Mouse (Mus musculus) heart, adult 11 months (tissue): ENCODE data around the gene Ivns1abp.

Source experiments
- DNase-seq: peaks from one replicate; pipeline ENCODE4 v3.0.0; 2022

The Ivns1abp gene

DNA sequence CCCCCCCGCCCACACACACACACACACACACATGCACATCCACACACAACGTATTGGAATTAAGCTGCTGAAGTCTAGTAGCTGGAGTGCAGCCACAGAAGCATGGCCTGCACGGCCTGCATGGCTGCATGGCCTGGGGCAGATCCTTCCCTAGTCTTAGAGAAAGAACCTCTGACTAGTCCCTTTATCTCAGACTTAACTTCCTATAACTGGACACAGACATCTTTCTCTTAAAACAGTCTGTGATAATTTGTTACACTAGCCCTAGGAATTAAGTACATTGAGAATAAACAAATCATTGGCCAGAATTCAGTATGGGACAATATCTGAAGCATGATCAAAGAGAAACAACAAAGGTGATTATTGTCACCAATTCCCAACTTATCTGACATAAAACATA is 2.0 kb upstream of the Ivns1abp start:
- peak; percentile 40 for DNase-seq

DNA sequence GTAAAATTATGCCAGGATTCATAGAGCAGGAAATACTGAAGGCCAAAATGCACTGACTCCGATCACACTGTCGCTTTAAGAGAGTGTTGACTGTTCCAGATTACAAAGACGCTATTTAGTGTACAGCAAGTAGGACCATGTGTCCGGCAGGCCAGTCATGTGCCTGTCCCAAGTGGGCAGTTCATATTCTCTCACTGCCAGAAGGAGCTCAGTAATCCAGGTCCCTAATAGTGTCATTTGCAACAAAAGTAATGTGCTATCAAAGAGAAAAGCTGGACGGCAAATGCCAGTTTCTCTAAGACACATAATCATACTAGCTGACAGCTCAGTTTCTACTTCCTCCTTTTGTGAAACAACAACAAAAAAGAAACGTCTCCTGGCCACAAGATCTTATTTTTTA is 1.3 kb upstream of the Ivns1abp start:
- peak; percentile 97 for DNase-seq

DNA sequence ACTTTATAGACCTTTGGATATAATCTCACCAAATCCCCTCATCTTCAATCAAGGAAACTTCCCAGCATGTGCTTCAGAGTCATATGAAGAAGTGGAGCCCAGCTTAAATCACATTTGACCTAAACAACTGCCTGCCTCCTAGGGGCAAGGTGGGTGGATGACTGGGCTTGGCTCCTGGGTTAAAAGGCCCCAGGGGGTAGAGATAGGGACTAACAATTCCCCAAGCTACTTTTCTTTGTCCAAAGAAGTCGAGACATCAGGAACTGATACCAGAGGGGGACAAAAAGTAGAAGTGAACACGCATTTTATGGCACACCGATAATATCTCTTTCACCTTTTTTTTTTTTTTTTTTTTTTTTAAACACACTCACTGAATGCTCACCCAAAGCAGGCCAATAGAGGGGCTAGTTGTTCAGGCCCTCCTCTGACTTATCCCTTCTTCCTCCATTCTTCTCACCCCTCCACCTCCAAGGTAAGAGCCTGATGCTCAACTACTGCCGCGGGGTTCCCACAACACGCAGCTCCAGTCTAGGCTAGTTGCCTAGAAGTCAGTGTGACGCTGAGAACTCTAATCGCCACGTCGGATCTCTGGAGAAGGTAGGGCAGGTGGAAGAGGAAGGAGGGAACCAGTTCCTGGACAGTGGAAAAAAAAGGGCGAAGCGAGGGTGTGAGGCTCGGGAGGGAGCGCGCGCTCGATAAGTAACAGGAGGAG is 550 bp upstream of the Ivns1abp start:
- DNase-seq = peak; percentile 95

DNA sequence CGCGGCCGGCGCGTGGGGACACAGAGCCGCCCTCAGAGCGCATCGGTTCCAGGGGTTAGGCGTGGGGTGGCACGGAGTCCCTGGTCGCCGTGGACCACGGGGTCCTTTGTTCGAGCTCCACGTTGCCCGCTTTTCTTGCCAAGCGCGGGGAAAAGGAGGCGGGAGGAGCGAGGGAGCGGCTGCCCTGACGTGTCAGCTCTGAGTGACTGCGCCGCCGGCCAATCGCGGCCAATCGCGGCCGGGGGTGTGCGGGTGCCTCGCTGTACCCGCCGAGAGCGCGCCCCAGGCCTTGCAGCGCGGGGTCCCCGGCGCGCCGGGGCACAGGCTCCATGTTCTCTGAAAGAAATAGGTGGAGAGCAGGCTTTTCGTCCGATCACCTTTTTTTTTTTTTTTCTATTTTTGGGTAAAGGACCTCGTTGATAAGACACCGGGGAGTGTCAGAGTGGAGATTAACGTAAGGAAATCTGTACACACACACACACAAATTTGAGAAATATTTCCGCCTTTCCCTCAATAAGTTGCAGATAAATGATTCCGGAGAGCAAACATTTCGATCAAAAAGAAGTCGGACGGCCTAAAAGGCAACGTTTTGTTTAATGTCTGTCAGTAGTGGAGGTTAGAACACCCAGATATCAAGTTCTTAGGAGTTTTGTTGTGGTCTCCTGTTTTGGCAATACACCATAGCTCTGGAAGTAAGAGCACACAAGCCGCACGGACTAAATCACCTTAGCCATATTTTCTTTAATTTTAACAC is 1.0 kb downstream of the Ivns1abp start:
- DNase-seq = peak; percentile 100

DNA sequence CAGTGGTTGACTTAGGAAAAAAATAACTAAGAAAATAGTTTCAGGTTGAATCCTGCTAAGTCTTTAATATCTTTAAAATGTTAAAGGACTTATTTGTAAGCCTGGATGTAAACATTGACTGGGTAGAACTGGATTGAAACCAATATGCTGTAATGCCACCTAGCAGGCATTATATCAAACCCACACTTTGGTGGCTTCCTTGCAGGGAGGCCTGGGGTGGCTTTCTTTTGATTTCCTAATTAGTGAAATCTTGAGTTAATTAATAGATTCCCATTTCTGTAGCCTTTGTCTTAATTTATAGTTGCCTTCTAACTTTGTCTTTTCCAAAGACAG is 1.6 kb downstream of the Ivns1abp start:
- DNase-seq = peak; percentile 56

DNA sequence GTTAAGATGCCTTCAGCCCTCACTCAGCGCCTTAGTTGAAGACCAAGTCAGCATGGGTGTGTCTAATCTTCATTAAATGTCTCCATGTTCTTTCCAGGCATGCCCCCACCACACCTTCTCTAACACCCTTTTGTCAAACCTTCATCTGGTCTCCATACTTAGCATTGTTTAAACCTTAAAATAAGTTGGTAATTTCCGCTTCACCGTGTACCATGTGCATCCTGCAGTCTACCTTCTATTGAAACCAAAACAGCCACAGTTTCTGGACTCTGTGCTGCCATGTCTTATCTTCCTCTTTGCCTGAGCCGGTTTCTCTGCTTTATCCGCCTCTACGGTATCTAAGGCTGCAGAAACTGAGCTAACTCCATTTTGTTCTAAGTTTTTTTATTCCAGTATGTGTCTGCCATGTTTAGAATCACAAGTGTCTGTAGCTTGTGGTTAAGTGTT is 2.4 kb downstream of the Ivns1abp start:
- peak; percentile 87 for DNase-seq

DNA sequence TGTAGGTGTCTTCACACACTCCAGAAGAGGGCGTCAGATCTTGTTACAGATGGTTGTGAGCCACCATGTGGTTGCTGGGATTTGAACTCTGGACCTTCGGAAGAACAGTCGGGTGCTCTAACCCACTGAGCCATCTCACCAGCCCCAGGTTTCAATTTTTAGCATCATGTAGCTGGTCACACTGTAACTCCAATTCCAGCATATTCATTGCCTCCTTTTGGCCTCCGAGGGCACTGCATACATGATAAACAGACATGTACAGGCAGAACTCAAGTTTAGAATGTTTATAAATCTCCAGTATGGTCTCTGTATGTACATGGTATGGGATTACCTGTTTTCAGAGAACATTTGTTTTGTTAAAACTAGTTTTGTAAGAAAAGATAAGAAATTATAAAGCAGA is 4.0 kb downstream of the Ivns1abp start:
- DNase-seq = peak; percentile 77

DNA sequence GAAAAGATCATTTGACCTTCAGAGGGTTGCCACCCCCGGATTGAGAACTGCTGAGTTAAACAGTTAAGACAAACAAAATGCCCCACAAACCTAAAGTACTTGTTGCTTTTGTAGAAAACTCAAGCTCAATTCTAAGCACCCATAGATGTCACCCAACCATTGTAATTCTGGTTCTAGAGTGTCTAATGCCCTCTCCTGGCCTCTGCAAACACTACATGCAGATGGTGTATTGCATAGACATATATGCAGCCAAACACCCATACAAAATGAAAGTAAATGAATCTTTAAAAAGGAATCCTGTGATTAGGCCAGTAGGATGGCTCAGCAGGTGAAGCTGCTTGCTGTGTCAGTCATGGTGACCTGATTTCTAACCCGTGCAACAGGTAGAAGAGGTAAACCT is 8.6 kb downstream of the Ivns1abp start:
- DNase-seq = peak; percentile 79

DNA sequence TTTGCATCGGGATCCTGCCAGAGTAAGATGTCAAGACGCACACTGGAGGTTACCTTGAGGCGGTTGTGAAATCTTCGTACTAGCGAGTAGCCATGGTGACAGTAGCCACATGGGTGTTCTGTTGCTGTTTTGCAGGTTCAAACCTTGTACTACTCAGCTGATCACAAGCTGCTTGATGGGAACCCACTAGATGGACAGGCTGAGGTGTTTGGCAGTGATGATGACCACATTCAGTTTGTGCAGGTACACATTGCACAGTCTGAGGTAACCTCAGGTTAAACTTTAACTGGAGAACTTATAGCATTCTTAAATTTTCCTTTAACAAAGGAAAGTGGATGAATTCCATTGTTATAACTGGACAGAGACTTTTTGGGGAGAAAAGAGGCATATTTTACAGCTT is 11.7 kb downstream of the Ivns1abp start:
- peak; percentile 68 for DNase-seq

DNA sequence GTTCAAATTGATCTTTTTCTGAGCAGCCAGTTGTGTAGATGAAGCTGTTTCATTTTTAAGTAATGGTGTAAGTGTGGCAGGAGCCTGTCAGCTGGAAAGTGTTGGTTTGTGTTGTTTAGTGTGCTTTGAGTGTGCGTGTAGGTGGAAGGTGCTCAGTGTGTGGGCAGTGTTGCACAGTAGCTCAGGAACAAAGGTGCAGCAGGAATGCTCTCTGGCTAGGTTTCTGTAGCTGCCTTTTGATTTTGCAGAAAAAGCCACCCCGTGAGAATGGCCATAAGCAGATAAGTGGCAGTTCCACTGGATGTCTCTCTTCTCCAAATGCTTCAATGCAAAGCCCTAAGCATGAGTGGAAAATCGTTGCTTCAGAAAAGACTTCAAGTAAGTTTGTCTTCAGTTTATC is 15.1 kb downstream of the Ivns1abp start:
- DNase-seq = peak; percentile 56

DNA sequence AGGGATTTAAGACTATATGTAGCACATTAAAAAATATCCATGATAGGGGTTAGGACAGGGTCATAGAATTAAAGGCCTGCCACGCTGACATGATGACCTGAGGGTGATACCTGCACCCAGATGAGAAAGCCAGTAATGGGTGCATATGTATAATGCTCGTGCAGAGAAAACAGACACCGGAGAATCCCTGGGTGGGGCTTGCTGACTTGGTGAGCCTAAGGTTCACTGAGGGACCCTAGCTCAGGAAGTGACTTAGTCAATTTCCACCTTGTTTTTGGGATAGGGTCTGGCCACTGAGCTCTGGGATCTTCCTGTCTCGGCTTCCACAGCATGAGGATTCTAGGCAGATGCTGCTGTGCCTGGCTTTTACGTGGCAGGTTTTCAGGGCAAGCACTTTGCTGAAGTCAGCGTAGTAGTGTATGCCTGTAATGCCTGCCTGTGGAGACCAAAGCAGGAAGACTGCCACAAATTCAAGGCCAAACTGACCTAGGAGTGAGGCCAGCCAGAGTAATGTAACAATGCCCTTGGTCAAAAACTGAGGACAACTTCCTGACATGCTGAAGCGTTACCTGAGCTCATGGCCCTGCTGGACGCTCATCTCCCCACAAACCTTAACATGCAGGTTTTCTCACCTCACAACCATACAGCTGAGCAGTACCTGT is 22.8 kb downstream of the Ivns1abp start:
- peak; percentile 81 for DNase-seq

DNA sequence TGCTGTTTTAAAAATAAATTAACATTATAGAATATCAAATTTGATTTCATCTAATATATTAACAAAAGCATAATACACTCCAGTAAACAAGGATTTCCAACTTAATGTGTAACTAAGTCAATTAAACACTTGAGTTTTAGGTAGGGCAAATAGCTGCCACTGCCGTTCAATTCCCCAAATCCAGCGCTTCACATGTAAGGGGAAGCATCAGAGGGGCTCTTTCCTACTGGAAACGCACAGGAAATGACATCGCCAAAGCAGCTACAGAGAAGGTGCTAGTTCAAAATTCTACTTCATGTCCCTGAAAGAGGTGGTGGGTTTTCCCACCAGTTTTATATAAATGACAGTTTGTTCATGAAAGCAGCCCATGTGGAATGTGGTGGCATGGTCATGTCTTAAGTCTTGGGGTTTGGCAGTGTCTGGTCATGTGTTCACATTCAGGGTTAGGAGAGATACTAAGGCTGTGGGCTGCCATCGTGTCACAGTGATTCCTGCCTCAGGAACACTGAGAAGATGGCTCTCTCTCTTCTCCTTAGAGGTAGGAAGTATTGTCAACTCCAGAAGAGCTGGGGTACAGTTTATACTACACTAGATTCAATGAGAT is 23.5 kb downstream of the Ivns1abp start:
- peak; percentile 59 for DNase-seq

DNA sequence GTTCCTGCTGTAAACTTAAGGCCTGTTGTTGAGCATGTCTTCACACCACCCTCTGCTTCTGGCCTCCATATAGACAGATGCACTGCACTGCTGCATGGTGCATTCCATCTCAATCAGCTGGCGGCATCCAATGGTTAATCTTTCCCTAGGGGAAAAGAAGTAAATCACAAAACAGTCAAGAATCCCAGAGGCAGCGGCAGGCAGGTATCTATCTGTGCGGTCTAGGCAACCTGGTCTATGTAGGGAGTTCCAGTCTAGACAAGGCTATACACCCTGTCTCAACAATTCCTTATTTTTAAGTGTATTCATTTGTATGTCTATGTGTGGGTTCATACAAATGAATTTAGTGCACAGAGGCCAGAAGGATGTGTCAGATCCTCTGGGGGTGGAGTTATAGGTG is 24.2 kb downstream of the Ivns1abp start:
- peak; percentile 78 for DNase-seq

DNA sequence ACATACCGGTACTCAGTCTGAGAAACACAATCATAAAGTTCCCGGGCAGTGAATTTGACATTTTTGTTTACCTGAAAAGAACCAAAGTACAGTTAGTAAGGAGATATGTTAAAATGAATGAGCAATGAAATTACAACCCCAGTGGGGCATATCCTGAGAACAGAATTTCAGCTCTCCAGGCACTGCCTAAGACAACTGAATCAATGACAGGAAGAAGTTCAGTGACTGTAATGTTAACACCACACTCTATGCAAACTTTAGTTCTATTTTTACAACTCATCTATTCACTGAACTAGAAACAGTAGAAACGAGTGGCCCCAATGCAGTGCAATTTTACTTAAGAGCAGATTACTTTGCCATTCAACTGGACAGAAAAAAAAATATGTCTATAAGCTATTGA is 26.3 kb downstream of the Ivns1abp start:
- no peak for DNase-seq

DNA sequence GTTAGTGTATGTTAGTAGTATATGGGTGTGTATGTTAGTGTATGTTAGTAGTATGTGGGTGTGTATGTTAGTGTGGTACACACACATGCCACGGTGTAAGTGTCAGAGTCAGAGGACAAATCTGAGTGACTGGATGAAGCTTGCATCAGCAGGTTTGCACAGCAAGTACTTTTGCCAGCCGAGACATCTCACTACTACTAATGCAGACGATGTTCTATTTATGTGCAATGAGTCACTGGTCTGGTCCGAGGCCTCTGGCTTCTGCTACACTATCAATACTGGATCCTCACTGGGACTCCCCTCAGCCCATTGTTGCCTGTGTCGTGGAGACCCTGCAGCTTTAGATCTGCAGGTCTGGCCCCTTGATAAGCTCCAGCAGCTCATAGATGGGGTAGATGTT is 27.3 kb downstream of the Ivns1abp start:
- DNase-seq = no peak

DNA sequence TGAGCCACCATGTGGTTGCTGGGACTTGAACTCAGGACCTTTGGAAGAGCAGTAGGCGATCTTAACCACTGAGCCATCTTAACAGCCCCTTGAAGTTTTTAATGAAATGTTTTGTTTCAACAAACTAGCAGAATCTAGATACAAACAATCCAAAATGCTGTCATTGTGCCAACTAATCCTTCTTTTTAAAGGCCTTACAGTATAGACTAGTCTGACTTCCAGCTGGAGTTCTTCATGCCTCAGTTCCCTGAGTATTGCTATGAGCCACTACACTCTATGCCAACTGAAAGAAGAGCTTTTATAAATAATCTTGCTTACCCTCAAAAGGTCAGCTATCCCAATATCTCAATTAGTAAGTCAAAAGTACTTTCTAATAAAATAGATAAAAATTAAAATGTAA is 28.5 kb downstream of the Ivns1abp start:
- DNase-seq = no peak

DNA sequence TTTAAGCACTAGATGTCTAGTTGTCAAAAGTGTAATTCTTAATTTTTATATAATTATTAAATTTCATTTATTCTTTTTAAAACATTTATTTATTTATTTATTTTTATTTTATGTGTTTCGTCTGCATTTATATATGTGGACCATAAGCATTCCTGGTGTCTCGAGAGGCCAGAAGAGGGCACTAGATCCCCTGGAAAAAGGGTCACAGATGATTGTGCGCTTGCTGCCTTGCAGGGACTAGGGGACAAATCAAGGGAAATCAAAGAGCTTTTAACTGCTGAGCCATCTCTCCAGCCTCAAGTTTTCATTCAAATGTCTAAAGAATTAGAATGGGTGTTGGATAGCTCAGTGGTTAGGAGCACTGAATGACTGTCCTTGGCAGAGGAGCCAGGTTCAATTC is 33.1 kb downstream of the Ivns1abp start:
- no peak for DNase-seq

DNA sequence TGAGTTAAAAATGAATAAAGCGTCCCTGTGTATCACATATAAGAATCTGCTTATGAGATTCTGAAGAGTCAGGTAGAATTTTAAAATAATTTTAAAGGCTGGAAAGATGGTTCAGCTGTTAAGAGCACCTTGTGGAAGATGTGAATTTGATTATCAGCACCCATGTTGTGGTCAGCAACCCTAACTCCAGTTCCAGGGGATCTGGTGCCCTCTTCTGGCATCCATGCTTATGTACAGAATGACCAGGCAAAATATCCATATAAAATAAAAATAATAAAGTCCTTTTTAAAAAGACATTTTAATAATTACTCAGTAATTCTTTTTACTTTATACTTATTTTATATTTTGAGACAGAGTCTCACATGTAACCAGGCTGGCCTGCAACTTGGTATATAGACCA is 45.8 kb downstream of the Ivns1abp start:
- no peak for DNase-seq

DNA sequence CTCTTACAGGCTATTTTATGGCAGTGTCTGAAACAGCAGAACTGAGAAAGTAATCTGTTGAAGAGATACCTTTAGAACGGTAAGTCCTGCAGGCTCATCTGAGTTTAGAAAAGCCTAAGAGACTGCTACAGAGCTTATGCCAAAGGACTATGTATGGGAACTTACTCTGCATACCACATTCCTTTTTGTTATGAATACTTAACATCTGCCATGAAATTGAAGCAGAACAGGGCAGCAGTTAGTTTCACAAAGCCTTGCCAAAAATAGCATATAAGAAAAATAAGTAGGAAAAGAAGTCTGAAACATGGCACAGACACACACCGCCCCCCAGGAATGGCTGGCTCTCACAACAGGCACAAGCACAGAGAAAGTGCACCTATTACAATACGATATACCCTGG is 65.5 kb downstream of the Ivns1abp start:
- DNase-seq = no peak
